Mouse (Mus musculus): ENCODE results near the gene Zfp697.
"Not testable (repeated sequence)": the region's sequence is repeated elsewhere in the genome, so short reads cannot be mapped to it uniquely, and the experiment has no call there.

DNA sequence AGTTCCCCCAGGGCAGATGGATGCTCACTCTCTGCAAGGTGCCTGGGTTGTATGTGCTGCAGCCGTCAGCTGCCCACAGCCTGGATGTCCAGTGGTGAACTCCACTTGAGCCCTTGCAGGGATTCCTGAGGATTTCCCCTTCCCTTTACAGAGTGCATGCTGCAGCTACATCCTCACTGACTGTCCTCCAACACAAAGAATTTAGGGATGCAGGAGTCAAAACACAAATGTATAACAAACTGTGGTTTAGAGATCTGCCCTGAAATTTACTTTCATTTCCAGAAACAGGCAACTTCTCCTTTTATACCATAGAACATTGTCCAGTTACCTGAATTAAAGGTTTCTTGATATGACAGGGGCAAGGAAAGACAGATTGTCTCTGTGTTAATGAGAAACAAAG is 234.5 kb downstream of the Zfp697 start:
- not testable (repeated sequence) for TF ChIP-seq POLR2A, CTCF (IDR thresholded peaks at IDR 0.05; ENCODE audit: insufficient read depth, low read depth, low read length)

Data from olfactory bulb, adult 2 months (tissue).